Mouse (Mus musculus) heart, embryonic 16.5 days (tissue): ENCODE data around the gene Socs4. TPM values are rescaled to one million over a fixed set of nuclear protein-coding genes. Genes with fewer than 3 reads are reported as not detected.

Experiments used
- ATAC-seq: fragments of 200-750 bp; cut with Nextera tagmentation; replicated peaks from 2 replicates; pipeline ENCODE4 v1.8.0; 2017; ENCODE audit warnings: moderate number of reproducible peaks; ENCODE audit not compliant: insufficient read depth, low FRiP score; ENCODE audit errors: extremely low read depth
- H3K27ac ChIP-seq: fragments of 300-500 bp; sonication (generic); 2 replicates; pipeline ENCODE4 v1.5.1; 2014; ENCODE audit warnings: mild to moderate bottlenecking, low read length, control low read depth, moderate library complexity
- H3K27me3 ChIP-seq: fragments of 300-500 bp; sonication (generic); 2 replicates; pipeline ENCODE4 v1.6.1; 2014; ENCODE audit warnings: low read length, mixed read lengths; ENCODE audit not compliant: control insufficient read depth, insufficient read depth
- H3K36me3 ChIP-seq: fragments of 300-500 bp; sonication (generic); 2 replicates; pipeline ENCODE4 v1.6.1; 2014; ENCODE audit not compliant: control insufficient read depth, insufficient read depth
- H3K4me1 ChIP-seq: fragments of 300-500 bp; sonication (generic); 2 replicates; pipeline ENCODE4 v1.6.1; 2014; ENCODE audit warnings: low read length, mixed read lengths; ENCODE audit not compliant: control insufficient read depth, insufficient read depth
- H3K4me2 ChIP-seq: fragments of 300-500 bp; sonication (generic); 2 replicates; pipeline ENCODE4 v1.6.1; 2014; ENCODE audit warnings: low read depth, mild to moderate bottlenecking, control low read depth, low read length
- H3K4me3 ChIP-seq: fragments of 300-500 bp; sonication (generic); 2 replicates; pipeline ENCODE4 v1.5.1; 2014; ENCODE audit warnings: mild to moderate bottlenecking, control low read depth, low read length
- H3K9ac ChIP-seq: fragments of 300-500 bp; sonication (generic); 2 replicates; pipeline ENCODE4 v1.6.1; 2014; ENCODE audit warnings: low read length, control low read depth
- H3K9me3 ChIP-seq: fragments of 300-500 bp; sonication (generic); replicated peaks from 2 replicates; pipeline ENCODE4 v1.6.1; 2016; ENCODE audit warnings: low read length; ENCODE audit not compliant: control insufficient read depth
- WGBS: fragments of 180-500 bp; shearing (Covaris S2); extraction: QIAGEN DNeasy Blood & Tissue Kit; methylation state at CpG from one replicate; pipeline ENCODE4 v1.1.7; 2014; 5-methylcytosine and 5-hydroxymethylcytosine counted together
- polyA plus RNA-seq: library from polyadenylated mRNA; unstranded; fragments of >200 nt; fragmentation: Nextera tagmentation; extraction: Ambion mirVana; gene quantifications from 2 replicates; pipeline ENCODE4 v1.2.1, GENCODE M21; 2015

Gene Socs4
- polyA plus RNA-seq, 1 experiment from 2014 or later = 2.4 TPM

- 0 out of 2 replicates have a peak, but pooled peaks have one; percentile 2 for ATAC-seq
- H3K4me2 ChIP-seq = peak overlapping the region; percentile 77
- H3K4me1 ChIP-seq = peaks cover 11% of the 10 kb centered on the region
- WGBS = 1% methylated on average over 22 of the region's 22 CpGs
- H3K9me3 ChIP-seq = no peaks in the 10 kb centered on the region
- H3K9ac ChIP-seq = peak overlapping the region; percentile 96
- H3K27me3 ChIP-seq = no peaks in the 10 kb centered on the region
- H3K4me3 ChIP-seq = peak overlapping the region; percentile 96
- peaks cover 5% of the 10 kb centered on the region; the same call in 1 of the 2 replicates for H3K36me3 ChIP-seq
- peak overlapping the region; percentile 97 for H3K27ac ChIP-seq
Measured at GRCm38 (mm10) chr14:47276036-47276603, 611 bp upstream of the Socs4 start.

- Histone ChIP-seq H3K9me3 (no peaks in the 10 kb centered on the region), H3K4me2 (no peak overlapping the region), H3K9ac (no peak overlapping the region), H3K4me3 (no peak overlapping the region), H3K36me3 (0 out of 2 replicates have a peak, but pooled peaks cover 3% of the 10 kb centered on the region), H3K27me3 (no peaks in the 10 kb centered on the region), H3K27ac (no peak overlapping the region), H3K4me1 (peaks cover 16% of the 10 kb centered on the region)
- WGBS = 82% methylated on average over 2 of the region's 2 CpGs
- no peak for ATAC-seq
Measured at GRCm38 (mm10) chr14:47279058-47279457, 2.3 kb downstream of the Socs4 start.

- Histone ChIP-seq H3K4me1 (peaks cover 10% of the 10 kb centered on the region), H3K27me3 (no peaks in the 10 kb centered on the region), H3K36me3 (0 out of 2 replicates have a peak, but pooled peaks cover 3% of the 10 kb centered on the region), H3K9me3 (no peaks in the 10 kb centered on the region), H3K4me2 (no peak overlapping the region), H3K4me3 (no peak overlapping the region), H3K27ac (no peak overlapping the region), H3K9ac (no peak overlapping the region)
- 91% methylated on average over 4 of the region's 4 CpGs for WGBS
- ATAC-seq = no peak
Measured at GRCm38 (mm10) chr14:47281535-47281934, 4.8 kb downstream of the Socs4 start.

DNA sequence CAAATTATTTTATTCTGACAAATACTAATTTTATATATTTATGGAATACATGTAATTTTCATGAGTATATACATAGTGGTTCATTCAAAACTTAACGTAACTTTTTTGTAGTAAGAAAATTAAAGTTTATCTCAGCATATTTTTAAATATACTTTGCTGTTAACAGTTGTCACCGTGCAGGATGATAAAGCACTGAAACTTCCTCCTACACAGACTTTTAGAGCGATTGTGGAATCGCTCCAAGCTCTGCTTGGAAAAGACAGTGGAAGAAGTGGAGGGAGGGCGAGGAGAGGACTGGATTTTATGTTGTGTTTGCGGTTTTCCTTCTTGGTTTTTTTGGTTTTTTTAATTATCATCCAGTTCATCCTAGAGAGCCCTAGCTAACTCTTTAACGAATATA lies 6.8 kb downstream of the Socs4 start:
- 59% methylated on average over 7 of the region's 7 CpGs for WGBS

GRCm38 (mm10) chr14:47285271-47285670 lies 8.5 kb downstream of the Socs4 start:
- Histone ChIP-seq H3K4me2 (no peak overlapping the region), H3K36me3 (peaks cover 7% of the 10 kb centered on the region), H3K9ac (no peak overlapping the region), H3K27ac (no peak overlapping the region), H3K27me3 (no peaks in the 10 kb centered on the region), H3K9me3 (no peaks in the 10 kb centered on the region), H3K4me1 (peaks cover 5% of the 10 kb centered on the region; the same call in 1 of the 2 replicates), H3K4me3 (no peak overlapping the region)
- WGBS = 89% methylated on average over 2 of the region's 2 CpGs
- ATAC-seq = no peak

More for the DNA sequence above, 6.8 kb downstream of the Socs4 start:
- peaks cover 5% of the 10 kb centered on the region; the same call in 1 of the 2 replicates for H3K4me1 ChIP-seq
- ATAC-seq = no peak
- H3K4me2 ChIP-seq = no peak overlapping the region
- H3K27me3 ChIP-seq = no peaks in the 10 kb centered on the region
- no peak overlapping the region for H3K4me3 ChIP-seq
- no peak overlapping the region for H3K27ac ChIP-seq
- 0 out of 2 replicates have a peak, but pooled peaks cover 3% of the 10 kb centered on the region for H3K36me3 ChIP-seq
- no peak overlapping the region for H3K9ac ChIP-seq
- H3K9me3 ChIP-seq = no peaks in the 10 kb centered on the region

DNA sequence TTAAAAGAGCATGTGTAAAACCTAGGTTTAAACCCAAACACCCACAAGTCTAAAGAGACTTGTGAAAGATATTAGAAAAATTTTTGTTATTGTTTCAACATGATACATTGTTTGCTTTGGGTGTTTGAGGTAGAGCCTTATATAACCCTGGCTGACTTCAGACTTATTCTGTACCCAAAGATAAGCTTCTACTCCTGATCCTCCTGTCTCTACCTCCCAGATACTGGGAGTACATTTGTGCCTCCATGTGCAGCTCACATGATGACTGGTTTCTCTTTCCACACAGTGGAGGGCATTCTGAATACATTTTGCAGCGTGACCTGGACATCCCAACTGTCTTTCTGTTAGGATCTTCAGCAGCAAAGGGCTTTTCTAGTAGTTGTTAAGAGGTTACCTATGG lies 9.5 kb downstream of the Socs4 start:
- H3K27me3 ChIP-seq = no peaks in the 10 kb centered on the region
- no peaks in the 10 kb centered on the region for H3K9me3 ChIP-seq
- peaks cover 8% of the 10 kb centered on the region for H3K36me3 ChIP-seq
- WGBS = 91% methylated on average over 1 of the region's 1 CpGs
- no peak overlapping the region for H3K4me2 ChIP-seq
- no peak overlapping the region for H3K27ac ChIP-seq
- ATAC-seq = no peak
- no peak overlapping the region for H3K9ac ChIP-seq
- no peak overlapping the region for H3K4me3 ChIP-seq
- peaks cover 5% of the 10 kb centered on the region; the same call in 1 of the 2 replicates for H3K4me1 ChIP-seq

DNA sequence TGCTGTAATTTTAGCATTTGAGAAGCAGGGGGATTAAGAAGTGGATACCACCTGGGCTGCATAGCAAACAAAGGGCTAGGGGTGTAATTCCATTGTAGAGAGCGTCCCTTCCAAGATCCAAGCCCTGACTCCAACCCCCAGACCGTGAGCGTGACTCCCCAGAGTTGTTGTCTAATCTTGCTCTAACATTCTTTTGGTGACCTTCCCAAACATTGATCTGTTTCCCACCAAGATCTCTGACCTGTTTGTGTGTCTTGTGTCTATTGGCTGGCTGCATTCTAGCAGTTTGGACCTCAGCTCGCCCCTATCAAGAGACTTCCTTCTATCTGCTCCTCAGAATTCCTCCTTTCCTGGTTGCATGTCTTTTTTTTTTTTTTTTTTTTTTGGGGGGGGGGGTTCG lies 10.3 kb downstream of the Socs4 start:
- H3K27me3 ChIP-seq = no peaks in the 10 kb centered on the region
- ATAC-seq = no peak

DNA sequence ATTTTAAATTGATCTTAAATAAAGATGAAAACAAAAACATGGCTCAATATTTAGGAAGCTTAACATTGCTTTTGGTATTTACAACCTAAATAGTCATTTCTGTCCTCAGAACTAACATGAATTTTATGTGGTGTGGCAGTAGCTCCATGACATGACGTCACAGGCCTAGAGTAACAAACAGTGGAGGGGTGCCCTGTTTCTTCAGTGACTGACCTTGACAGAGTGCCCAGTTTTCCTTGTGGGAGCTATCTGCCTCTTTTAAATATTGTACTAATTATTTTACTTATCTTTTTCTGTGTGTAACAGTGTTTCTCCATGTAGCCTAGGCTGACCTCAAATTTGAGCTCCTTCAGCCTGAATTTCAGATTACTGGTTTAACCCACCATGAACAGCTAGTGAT lies 15.0 kb downstream of the Socs4 start:
- H3K27me3 ChIP-seq = no peaks in the 10 kb centered on the region
- H3K9ac ChIP-seq = no peak overlapping the region
- no peak overlapping the region for H3K27ac ChIP-seq
- peaks cover 6% of the 10 kb centered on the region for H3K36me3 ChIP-seq
- H3K4me3 ChIP-seq = no peak overlapping the region
- 69% methylated on average over 1 of the region's 1 CpGs for WGBS
- ATAC-seq = no peak
- H3K4me2 ChIP-seq = no peak overlapping the region
- H3K9me3 ChIP-seq = no peaks in the 10 kb centered on the region
- no peaks in the 10 kb centered on the region for H3K4me1 ChIP-seq

More for the DNA sequence above, 10.3 kb downstream of the Socs4 start:
- Histone ChIP-seq H3K4me2 (no peak overlapping the region), H3K4me1 (peaks cover 5% of the 10 kb centered on the region; the same call in 1 of the 2 replicates), H3K27ac (no peak overlapping the region), H3K9me3 (no peaks in the 10 kb centered on the region), H3K36me3 (peaks cover 6% of the 10 kb centered on the region), H3K9ac (no peak overlapping the region), H3K4me3 (no peak overlapping the region)
- WGBS = 83% methylated on average over 5 of the region's 5 CpGs

DNA sequence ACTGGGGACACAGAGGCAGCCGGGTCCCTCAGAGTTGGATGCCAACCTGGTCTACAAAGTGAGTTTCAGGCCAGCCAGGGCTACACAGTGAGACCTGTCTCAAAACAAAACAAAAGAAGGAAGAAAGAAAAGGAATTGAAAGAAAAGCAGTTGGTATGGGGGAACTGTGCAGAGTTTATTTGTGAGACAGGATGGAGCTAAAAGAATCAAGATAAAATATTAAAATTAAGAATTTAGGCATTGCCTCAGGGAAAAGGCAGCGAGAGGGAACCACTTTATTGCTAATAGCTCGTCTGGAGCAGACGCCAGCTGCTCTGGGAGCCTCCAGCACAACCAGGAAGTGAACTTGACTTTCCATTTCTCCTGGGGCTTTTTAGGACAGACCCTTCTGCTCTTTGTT lies 17.4 kb downstream of the Socs4 start:
- Histone ChIP-seq H3K27ac (no peak overlapping the region), H3K9ac (no peak overlapping the region), H3K4me3 (no peak overlapping the region), H3K4me1 (peaks cover 7% of the 10 kb centered on the region), H3K27me3 (no peaks in the 10 kb centered on the region), H3K36me3 (peaks cover 6% of the 10 kb centered on the region), H3K9me3 (no peaks in the 10 kb centered on the region), H3K4me2 (no peak overlapping the region)
- WGBS = 66% methylated on average over 4 of the region's 4 CpGs
- ATAC-seq = no peak
